Mouse (Mus musculus): ENCODE measurements around the gene Gch1.

DNA sequence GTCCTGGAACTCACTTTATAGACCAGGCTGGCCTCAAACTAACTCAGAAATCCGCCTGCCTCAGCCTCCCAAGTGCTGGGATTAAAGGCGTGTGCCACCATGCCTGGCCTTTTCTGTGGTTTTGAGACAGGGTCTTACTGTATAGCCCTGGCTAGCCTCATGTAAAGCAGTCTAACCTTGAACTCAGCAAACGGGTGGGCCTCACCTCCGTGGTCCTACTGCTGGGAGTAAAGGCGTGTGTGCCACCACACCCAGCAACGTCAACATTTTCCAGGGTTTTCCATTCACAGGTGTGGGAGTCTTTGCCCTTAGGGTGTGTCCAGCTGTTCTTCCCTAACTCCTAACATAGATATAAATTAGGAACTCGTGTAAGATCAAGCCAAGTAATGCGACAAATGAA, 36.7 kb upstream of the Gch1 start:
- TF ChIP-seq CTCF (IDR thresholded peaks at IDR 0.05; ENCODE audit: low read depth) (no peak), EP300 (IDR thresholded peaks at IDR 0.05; ENCODE audit: low read depth) (no peak)
